Mouse (Mus musculus) hindbrain, embryonic 14.5 days (tissue): Measurements from ENCODE around the gene Gli3. TPM values are rescaled to one million over a fixed set of nuclear protein-coding genes. Genes with fewer than 3 reads are reported as not detected.
A peak's percentile ranks its signal among the peaks of the same experiment; 100 is the strongest.

Experiments
- ATAC-seq: fragments of 200-750 bp; cut with Nextera tagmentation; 2 replicates; pipeline ENCODE4 v1.8.0; 2017; ENCODE audit warnings: moderate number of reproducible peaks, mild to moderate bottlenecking, moderate TSS enrichment, moderate library complexity; ENCODE audit not compliant: low FRiP score
- DNase-seq: peaks from one replicate; pipeline ENCODE4 v3.0.0-alpha.2; 2015; ENCODE audit warnings: low spot score
- H3K27ac ChIP-seq: fragments of 300-500 bp; sonication (generic); 2 replicates; pipeline ENCODE4 v1.5.1; 2014; ENCODE audit warnings: mild to moderate bottlenecking, moderate library complexity
- H3K27me3 ChIP-seq: fragments of 300-500 bp; sonication (generic); 2 replicates; pipeline ENCODE4 v1.6.1; 2014; ENCODE audit warnings: mild to moderate bottlenecking, low read length, mixed read lengths; ENCODE audit not compliant: control insufficient read depth, insufficient read depth
- H3K36me3 ChIP-seq: fragments of 300-500 bp; sonication (generic); replicated peaks from 2 replicates; pipeline ENCODE4 v1.6.1; 2014; ENCODE audit not compliant: control insufficient read depth, insufficient read depth
- H3K4me1 ChIP-seq: fragments of 300-500 bp; sonication (generic); replicated peaks from 2 replicates; pipeline ENCODE4 v1.6.1; 2014; ENCODE audit warnings: antibody characterized with exemption, low read length, mixed read lengths; ENCODE audit not compliant: control insufficient read depth, insufficient read depth
- H3K4me2 ChIP-seq: fragments of 300-500 bp; sonication (generic); replicated peaks from 2 replicates; pipeline ENCODE4 v1.6.1; 2014; ENCODE audit warnings: mild to moderate bottlenecking, moderate library complexity
- H3K4me3 ChIP-seq: fragments of 300-500 bp; sonication (generic); replicated peaks from 2 replicates; pipeline ENCODE4 v1.5.1; 2014; ENCODE audit warnings: mild to moderate bottlenecking, low read length
- H3K9ac ChIP-seq: fragments of 300-500 bp; sonication (generic); 2 replicates; pipeline ENCODE4 v1.6.1; 2014
- H3K9me3 ChIP-seq: fragments of 300-500 bp; sonication (generic); 2 replicates; pipeline ENCODE4 v1.6.1; 2016; ENCODE audit warnings: low read length; ENCODE audit not compliant: control insufficient read depth
- WGBS: fragments of 180-500 bp; shearing (Covaris S2); extraction: QIAGEN DNeasy Blood & Tissue Kit; methylation state at CpG from one replicate; pipeline ENCODE4 v1.1.7; 2014; 5-methylcytosine and 5-hydroxymethylcytosine counted together
- polyA plus RNA-seq: library from polyadenylated mRNA; unstranded; fragments of >200 nt; fragmentation: Nextera tagmentation; extraction: Ambion mirVana; gene quantifications from 2 replicates; pipeline ENCODE4 v1.2.1, GENCODE M21; 2014

Gli3 gene
- polyA plus RNA-seq, 1 experiment from 2014 or later = 4.2 TPM

DNA sequence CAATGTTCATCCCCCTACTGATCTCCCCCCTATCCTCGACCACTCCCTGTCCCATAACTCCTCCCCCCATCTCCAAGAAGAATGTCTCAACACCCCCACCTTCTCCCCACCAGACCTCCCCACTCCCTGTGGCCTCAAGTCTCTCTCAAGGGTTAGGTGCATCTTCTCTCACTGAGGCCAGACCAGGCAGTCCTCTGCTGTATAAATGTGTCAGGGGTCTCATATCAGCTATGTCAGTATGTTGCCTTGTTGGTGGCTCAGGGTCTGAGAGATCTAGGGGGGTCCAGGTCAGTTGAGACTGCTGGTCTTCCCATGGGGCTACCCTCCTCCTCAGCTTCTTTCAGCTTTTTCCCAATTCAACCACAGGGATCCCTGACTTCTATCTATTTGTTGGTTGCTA is 220.0 kb downstream of the Gli3 start:
- DNase-seq = no peak
- Histone ChIP-seq H3K27ac (no peak overlapping the region), H3K36me3 (no peaks in the 10 kb centered on the region), H3K9ac (no peak overlapping the region), H3K4me1 (no peaks in the 10 kb centered on the region), H3K4me3 (no peak overlapping the region), H3K4me2 (no peak overlapping the region), H3K27me3 (no peaks in the 10 kb centered on the region), H3K9me3 (no peaks in the 10 kb centered on the region)
- no peak for ATAC-seq
- WGBS = 65% methylated on average over 1 of the region's 1 CpGs

DNA sequence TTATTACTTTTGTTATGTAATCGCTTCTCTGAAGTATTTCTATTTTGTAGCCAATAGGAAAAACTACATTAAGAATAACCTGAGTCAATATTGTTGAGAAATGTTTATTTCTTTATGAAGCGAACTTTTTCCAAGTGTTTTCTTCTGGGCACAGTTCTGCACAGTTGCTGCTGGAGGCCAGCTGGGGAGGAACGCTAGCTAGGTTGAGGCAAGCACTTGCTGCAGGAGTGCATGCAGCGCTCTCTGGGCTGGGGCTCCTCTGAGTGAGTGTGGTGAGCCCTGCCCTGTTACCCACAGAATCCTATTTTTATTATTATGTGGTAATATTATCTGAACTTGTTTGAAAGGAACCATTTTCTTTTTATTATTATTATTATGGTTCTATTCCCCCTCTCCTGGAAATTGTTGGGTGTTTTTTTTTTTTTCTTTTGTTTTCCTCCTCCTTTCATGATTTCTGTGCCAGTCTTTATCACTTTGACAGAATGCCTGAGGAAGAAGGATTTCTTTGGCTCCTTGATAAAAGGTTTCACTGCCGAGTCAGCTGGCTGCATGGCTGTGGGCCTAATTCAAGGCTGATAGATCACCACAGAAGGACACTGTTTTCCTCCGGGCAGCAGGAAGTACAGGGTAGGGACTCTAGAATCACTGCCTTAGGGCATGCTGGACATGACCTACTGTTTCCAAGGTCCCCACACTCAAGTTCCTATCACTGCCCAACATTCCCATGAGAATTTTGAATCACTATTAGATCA is 225.2 kb downstream of the Gli3 start:
- Histone ChIP-seq H3K27ac (no peak overlapping the region), H3K9ac (no peak overlapping the region), H3K27me3 (no peaks in the 10 kb centered on the region), H3K4me2 (no peak overlapping the region), H3K9me3 (no peaks in the 10 kb centered on the region), H3K4me3 (no peak overlapping the region), H3K36me3 (no peaks in the 10 kb centered on the region), H3K4me1 (no peaks in the 10 kb centered on the region)
- ATAC-seq (no peak), DNase-seq (no peak)
- WGBS = 72% methylated on average over 6 of the region's 6 CpGs

DNA sequence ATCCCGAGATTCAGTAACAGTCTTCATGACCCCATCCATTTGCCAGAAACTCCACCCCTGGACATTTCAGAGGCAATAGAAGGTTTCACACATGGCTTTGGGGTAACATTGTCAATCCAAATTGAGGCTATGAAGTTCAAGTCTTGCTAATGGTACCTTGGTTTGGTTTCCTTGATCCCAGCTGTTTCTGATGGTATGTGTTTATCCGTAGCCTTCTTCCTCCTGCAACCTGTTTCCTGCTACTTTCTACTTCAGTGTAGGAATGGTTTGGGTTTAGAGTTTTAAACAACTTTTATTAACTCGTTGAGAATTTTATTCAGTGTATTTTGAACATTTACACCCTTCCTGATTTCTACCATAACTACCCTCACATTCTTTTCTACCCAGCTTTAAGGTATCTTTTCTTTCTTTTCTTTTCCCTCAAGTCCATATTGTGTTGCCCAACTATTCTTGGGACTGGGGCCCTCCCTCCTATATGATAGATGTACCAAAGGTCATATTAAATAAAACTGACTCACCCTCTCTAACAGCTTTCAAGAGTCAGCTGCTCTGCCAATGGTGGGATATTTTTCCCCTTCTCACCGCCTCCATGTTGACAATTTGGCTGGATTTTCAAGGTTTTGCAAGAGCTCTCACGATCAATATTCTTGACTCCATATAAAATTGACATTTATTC is 225.9 kb downstream of the Gli3 start:
- Histone ChIP-seq H3K27ac (no peak overlapping the region), H3K4me2 (no peak overlapping the region), H3K4me3 (no peak overlapping the region), H3K36me3 (no peaks in the 10 kb centered on the region), H3K9me3 (no peaks in the 10 kb centered on the region), H3K4me1 (no peaks in the 10 kb centered on the region), H3K27me3 (no peaks in the 10 kb centered on the region), H3K9ac (no peak overlapping the region)
- ATAC-seq (no peak), DNase-seq (no peak)
- 92% methylated on average over 5 of the region's 5 CpGs for WGBS

DNA sequence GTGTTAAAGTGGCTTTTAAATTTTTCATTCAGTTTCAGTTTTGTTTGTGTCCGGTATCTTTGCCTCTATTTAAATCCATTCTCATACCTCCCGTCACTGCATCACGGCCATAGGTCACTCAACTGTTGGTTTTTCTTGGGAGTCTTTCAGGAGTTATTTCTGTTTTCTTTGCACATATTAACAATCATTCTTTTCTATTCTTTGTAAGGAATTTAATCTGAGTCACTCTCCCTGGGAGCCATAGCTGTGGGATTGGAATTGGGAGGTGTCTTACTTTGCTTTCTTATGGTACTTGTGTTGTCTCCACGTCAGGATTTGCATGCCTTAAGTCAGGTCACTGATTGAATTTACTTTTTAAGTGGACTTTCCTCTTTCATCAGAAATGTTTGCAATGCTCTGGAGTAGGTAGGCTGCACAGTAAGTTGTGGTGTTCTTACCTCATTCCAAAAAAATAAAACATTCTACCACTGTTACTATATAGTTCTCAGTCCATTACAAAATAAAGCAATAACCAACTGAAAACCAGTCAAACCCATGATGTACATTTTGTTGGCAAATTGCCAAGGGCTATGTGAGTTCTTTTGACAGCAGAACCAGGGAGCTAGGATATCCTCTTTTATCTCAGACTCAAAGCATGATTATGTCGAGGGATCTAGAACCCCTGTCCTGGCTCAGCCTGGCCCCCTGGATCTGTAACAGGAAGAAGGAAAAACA is 228.9 kb downstream of the Gli3 start:
- Histone ChIP-seq H3K9ac (no peak overlapping the region), H3K36me3 (no peaks in the 10 kb centered on the region), H3K4me1 (no peaks in the 10 kb centered on the region), H3K9me3 (no peaks in the 10 kb centered on the region), H3K4me3 (no peak overlapping the region), H3K27me3 (no peaks in the 10 kb centered on the region), H3K27ac (no peak overlapping the region), H3K4me2 (no peak overlapping the region)
- 64% methylated on average over 5 of the region's 5 CpGs for WGBS
- no peak for ATAC-seq
- DNase-seq = peak; percentile 46

DNA sequence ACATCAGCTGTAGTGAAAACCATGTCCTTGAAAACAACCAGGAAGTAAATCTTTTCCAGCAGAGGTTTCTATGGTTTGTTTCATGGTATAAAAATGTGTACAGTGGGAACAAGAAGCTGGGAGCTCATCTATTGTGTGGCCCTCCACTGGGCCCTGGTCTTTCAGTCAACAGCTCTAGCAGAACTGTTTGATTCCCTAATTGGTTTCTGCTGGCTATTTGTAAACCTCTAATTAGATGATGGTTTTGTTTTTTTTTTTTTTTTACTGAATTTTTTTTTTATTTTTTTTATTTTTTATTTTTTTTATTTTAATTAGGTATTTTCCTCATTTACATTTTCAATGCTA is 229.4 kb downstream of the Gli3 start:
- Histone ChIP-seq H3K9ac (no peak overlapping the region), H3K27me3 (no peaks in the 10 kb centered on the region), H3K9me3 (no peaks in the 10 kb centered on the region), H3K4me1 (no peaks in the 10 kb centered on the region), H3K4me3 (no peak overlapping the region), H3K27ac (no peak overlapping the region), H3K4me2 (no peak overlapping the region), H3K36me3 (no peaks in the 10 kb centered on the region)
- ATAC-seq (no peak), DNase-seq (no peak)

DNA sequence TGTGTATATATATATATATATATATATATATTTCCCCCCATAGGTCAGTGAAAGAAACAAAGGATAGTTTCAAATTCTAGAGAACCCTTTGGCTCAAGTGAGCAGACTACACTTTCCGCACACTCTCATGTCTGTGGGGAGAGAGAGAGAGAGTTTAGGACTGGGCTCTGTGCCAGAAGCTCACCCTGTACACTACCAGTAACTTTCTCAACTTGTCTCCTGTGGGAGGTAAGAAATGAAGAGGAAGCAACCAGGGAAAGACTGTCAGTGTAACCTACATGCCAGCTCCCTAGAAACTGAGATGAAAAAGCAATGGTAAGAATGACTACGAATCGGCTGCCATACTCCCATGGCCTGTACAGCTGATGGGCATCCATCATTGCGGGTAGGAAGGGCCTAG is 235.2 kb downstream of the Gli3 start:
- H3K9ac ChIP-seq = no peak overlapping the region
- H3K9me3 ChIP-seq = no peaks in the 10 kb centered on the region
- 92% methylated on average over 4 of the region's 4 CpGs for WGBS

DNA sequence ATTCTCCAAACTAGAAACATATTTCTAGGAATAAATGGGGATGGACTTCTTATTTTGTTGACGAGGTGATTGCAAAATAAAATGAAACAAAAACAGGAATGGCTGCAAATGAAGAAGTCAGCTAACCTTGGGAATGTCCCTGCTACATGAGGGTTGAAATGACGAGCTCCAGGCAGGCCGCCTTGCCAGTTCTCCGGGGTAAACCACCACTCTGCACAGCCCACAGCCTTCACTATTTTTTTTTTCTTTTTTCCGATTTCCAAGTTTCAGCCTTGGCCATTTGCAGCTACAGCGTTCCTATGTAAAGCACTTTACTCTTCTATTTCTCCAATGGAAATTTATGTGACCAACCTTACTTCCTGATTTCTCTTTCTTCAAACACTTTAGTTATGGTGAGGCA is 236.1 kb downstream of the Gli3 start:
- Histone ChIP-seq H3K27me3 (no peaks in the 10 kb centered on the region), H3K4me3 (no peak overlapping the region), H3K27ac (no peak overlapping the region), H3K36me3 (no peaks in the 10 kb centered on the region), H3K4me2 (no peak overlapping the region), H3K9me3 (no peaks in the 10 kb centered on the region), H3K9ac (no peak overlapping the region), H3K4me1 (0 out of 2 replicates have a peak, but pooled peaks cover 3% of the 10 kb centered on the region)
- DNase-seq = no peak
- ATAC-seq = no peak
- 92% methylated on average over 6 of the region's 6 CpGs for WGBS

More for the DNA sequence above, 235.2 kb downstream of the Gli3 start:
- no peaks in the 10 kb centered on the region for H3K27me3 ChIP-seq
- DNase-seq (no peak), ATAC-seq (no peak)
- H3K4me2 ChIP-seq = no peak overlapping the region
- 0 out of 2 replicates have a peak, but pooled peaks cover 3% of the 10 kb centered on the region for H3K4me1 ChIP-seq
- H3K36me3 ChIP-seq = no peaks in the 10 kb centered on the region
- no peak overlapping the region for H3K27ac ChIP-seq
- no peak overlapping the region for H3K4me3 ChIP-seq

DNA sequence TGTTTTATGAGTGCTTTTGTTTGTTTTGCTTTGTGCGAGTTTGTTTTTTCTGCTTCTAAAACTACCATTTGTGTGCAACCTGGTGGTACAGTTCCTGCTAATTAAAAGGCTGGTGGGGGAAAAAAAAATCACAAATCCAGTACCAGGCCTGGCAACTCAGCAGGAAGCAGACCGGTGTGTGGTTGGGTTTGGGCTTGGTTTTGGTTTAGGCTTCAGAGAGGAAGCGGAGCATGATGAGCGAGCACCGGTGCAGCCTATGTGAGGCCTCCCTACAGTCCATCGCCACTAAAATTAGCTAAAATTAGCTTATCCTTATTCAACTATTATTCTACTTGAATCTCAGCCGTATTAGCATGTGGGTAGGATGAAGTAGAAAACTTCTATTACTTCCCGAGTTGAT is 241.6 kb downstream of the Gli3 start:
- Histone ChIP-seq H3K9me3 (no peaks in the 10 kb centered on the region), H3K4me1 (no peaks in the 10 kb centered on the region), H3K27me3 (no peaks in the 10 kb centered on the region), H3K27ac (no peak overlapping the region), H3K36me3 (no peaks in the 10 kb centered on the region), H3K9ac (no peak overlapping the region), H3K4me2 (no peak overlapping the region), H3K4me3 (no peak overlapping the region)
- DNase-seq = no peak
- WGBS = 76% methylated on average over 8 of the region's 8 CpGs
- no peak for ATAC-seq

DNA sequence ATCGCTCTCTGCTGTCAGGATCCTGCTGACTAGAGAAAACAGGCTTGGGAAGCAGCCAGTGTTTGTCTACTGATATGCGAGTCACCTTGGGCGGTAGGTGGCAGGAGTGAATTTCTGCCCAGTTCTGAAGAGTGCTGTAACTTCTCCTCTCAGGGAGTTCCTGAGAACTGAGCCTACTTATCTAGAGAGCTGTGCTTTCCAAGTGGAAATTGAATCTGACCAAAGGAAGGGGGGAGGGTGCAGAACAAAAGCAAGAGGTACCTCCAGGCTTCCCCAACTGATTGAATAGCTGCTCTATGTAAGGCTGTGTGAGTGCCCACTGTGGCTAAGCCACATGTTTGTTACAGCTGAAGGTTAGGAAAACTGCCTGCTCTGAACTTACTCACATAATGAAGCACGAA is 244.4 kb downstream of the Gli3 start:
- Histone ChIP-seq H3K9ac (no peak overlapping the region), H3K36me3 (no peaks in the 10 kb centered on the region), H3K27me3 (no peaks in the 10 kb centered on the region), H3K4me3 (no peak overlapping the region), H3K4me1 (no peaks in the 10 kb centered on the region), H3K27ac (no peak overlapping the region), H3K9me3 (no peaks in the 10 kb centered on the region), H3K4me2 (no peak overlapping the region)
- WGBS = 27% methylated on average over 4 of the region's 4 CpGs
- ATAC-seq (no peak), DNase-seq (no peak)
